ENCODE assay signal across 8 mouse cellular contexts in genomic region chr11:94045016-94045415, GRCm38 (mm10). TPM values are rescaled to one million over a fixed set of nuclear protein-coding genes. Genes with fewer than 3 reads are reported as not detected.
DNase-seq lines count a peak whose midpoint lies in the region; ATAC-seq lines count a peak whose summit lies in the region.

No protein-coding gene starts in this region.

- peak overlapping the region; percentile 54 for H3K4me3 ChIP-seq in heart, embryonic 15.5 days
- H3K4me3 ChIP-seq in embryonic facial prominence, embryonic 12.5 days, result peak overlapping the region; percentile 53
- H3K4me3 ChIP-seq in limb, embryonic 13.5 days, result peak overlapping the region; percentile 58

- no peak overlapping the region for H3K27ac ChIP-seq in heart, embryonic 15.5 days
- no peak overlapping the region for H3K27ac ChIP-seq in embryonic facial prominence, embryonic 12.5 days
- no peak overlapping the region; the same call in 1 of the 2 replicates for H3K27ac ChIP-seq in limb, embryonic 13.5 days

- peaks cover 13% of the 10 kb centered on the region; the same call in 1 of the 2 replicates for H3K36me3 ChIP-seq in heart, embryonic 15.5 days
- peaks cover 13% of the 10 kb centered on the region for H3K36me3 ChIP-seq in embryonic facial prominence, embryonic 12.5 days
- H3K36me3 ChIP-seq in limb, embryonic 13.5 days, result peaks cover 14% of the 10 kb centered on the region

- no peaks in the 10 kb centered on the region for H3K9me3 ChIP-seq in heart, embryonic 15.5 days (replicated peaks)
- no peaks in the 10 kb centered on the region for H3K9me3 ChIP-seq in embryonic facial prominence, embryonic 12.5 days
- H3K9me3 ChIP-seq in limb, embryonic 13.5 days, result no peaks in the 10 kb centered on the region

- ATAC-seq in heart, embryonic 15.5 days (replicated peaks; ENCODE audit: insufficient number of reproducible peaks, insufficient read depth, low FRiP score, low read depth), result no peak
- no peak for ATAC-seq in embryonic facial prominence, embryonic 12.5 days (ENCODE audit: insufficient number of reproducible peaks, insufficient read depth, low FRiP score, low TSS enrichment)
- no peak for ATAC-seq in limb, embryonic 13.5 days (ENCODE audit: low FRiP score, low read depth)

- H3K4me1 ChIP-seq in heart, embryonic 15.5 days (replicated peaks), result peaks cover 5% of the 10 kb centered on the region
- no peaks in the 10 kb centered on the region for H3K4me1 ChIP-seq in embryonic facial prominence, embryonic 12.5 days
- H3K4me1 ChIP-seq in limb, embryonic 13.5 days, result 0 out of 2 replicates have a peak, but pooled peaks cover 6% of the 10 kb centered on the region

- intact Hi-C loops in gastrocnemius, postnatal 36 days (cut with DNase I), result no loop called here

- no peaks in the 10 kb centered on the region for H3K27me3 ChIP-seq in heart, embryonic 15.5 days
- no peaks in the 10 kb centered on the region for H3K27me3 ChIP-seq in embryonic facial prominence, embryonic 12.5 days
- no peaks in the 10 kb centered on the region for H3K27me3 ChIP-seq in limb, embryonic 13.5 days

- no peak for DNase-seq in heart, adult 11 months
- DNase-seq in ES-CJ7 (ENCODE audit: low read depth, low spot score), result peak; percentile 31
- DNase-seq in natural killer cell, adult 2 months (ENCODE audit: low spot score in 2 of 2), result no peak
- DNase-seq in gastrocnemius, postnatal 36 days, result no peak
- DNase-seq in thymus, postnatal 25 days, result no peak

- 25% methylated on average over 4 of the region's 4 CpGs for WGBS in heart, embryonic 15.5 days
- 16% methylated on average over 4 of the region's 4 CpGs for WGBS in embryonic facial prominence, embryonic 12.5 days
- WGBS in limb, embryonic 13.5 days, result 9% methylated on average over 4 of the region's 4 CpGs

- peak overlapping the region; percentile 60 for H3K4me2 ChIP-seq in heart, embryonic 15.5 days
- peak overlapping the region; percentile 66 for H3K4me2 ChIP-seq in embryonic facial prominence, embryonic 12.5 days (replicated peaks)
- H3K4me2 ChIP-seq in limb, embryonic 13.5 days (replicated peaks), result peak overlapping the region; percentile 74

- no peak overlapping the region for H3K9ac ChIP-seq in heart, embryonic 15.5 days
- no peak overlapping the region for H3K9ac ChIP-seq in embryonic facial prominence, embryonic 12.5 days
- peak overlapping the region; percentile 45; the same call in 1 of the 2 replicates for H3K9ac ChIP-seq in limb, embryonic 13.5 days

RNA-seq across cellular contexts. Expression of gene Spag9, which starts 49.1 kb away (rescaled TPM):
- polyA plus RNA-seq in heart, embryonic 15.5 days (2015; fragmentation: Nextera tagmentation; extraction: Ambion mirVana), result 33.7 and 34.1 TPM in 2 replicates
- polyA plus RNA-seq in embryonic facial prominence, embryonic 12.5 days (2016; fragmentation: Nextera tagmentation; extraction: Ambion mirVana), result 56.5 and 57.3 TPM in 2 replicates
- polyA plus RNA-seq in limb, embryonic 13.5 days (2015; fragmentation: Nextera tagmentation; extraction: Ambion mirVana), result 42.6 and 44.1 TPM in 2 replicates
- 100 to 1,000 TPM; 118 to 141 TPM for total RNA-seq in gastrocnemius, postnatal 36 days (2021)
